Mouse (Mus musculus) thymus, adult 2 months (tissue): Measurements from ENCODE around the gene Eya2. TPM values are rescaled to one million over a fixed set of nuclear protein-coding genes. Genes with fewer than 3 reads are reported as not detected.
A peak's percentile ranks its signal among the peaks of the same experiment; 100 is the strongest.

ENCODE experiments used
- DNase-seq: peaks from one replicate; pipeline ENCODE4 v3.0.0; 2021
- H3K27ac ChIP-seq: fragments of 200-500 bp; 2 replicates; pipeline ENCODE4 v1.5.1; 2012; ENCODE audit warnings: low read length, control low read depth; ENCODE audit not compliant: control insufficient read depth, insufficient read depth
- H3K27me3 ChIP-seq: fragments of 200-500 bp; 2 replicates; pipeline ENCODE4 v1.6.1; 2012; ENCODE audit warnings: mild to moderate bottlenecking, low read length, moderate library complexity, mixed read lengths; ENCODE audit not compliant: control insufficient read depth, insufficient read depth
- H3K36me3 ChIP-seq: fragments of 200-500 bp; 2 replicates; pipeline ENCODE4 v1.6.1; 2012; ENCODE audit warnings: mild to moderate bottlenecking, low read length, moderate library complexity; ENCODE audit not compliant: control insufficient read depth, insufficient read depth
- H3K4me1 ChIP-seq: fragments of 200-500 bp; replicated peaks from 2 replicates; pipeline ENCODE4 v1.6.1; 2012; ENCODE audit warnings: low read length; ENCODE audit not compliant: control insufficient read depth, insufficient read depth
- H3K4me3 ChIP-seq: fragments of 200-500 bp; 2 replicates; pipeline ENCODE4 v1.5.1; 2012; ENCODE audit warnings: mild to moderate bottlenecking, low read length, control low read depth, moderate library complexity; ENCODE audit not compliant: control insufficient read depth, insufficient read depth
- CTCF ChIP-seq: fragments of 200-500 bp; IDR thresholded peaks from 2 replicates; pipeline ENCODE4 v1.5.1; 2012; ENCODE audit warnings: mild to moderate bottlenecking, control low read depth, low read length, moderate library complexity, borderline replicate concordance; ENCODE audit not compliant: control insufficient read depth, poor library complexity, insufficient read depth; ENCODE audit errors: extremely low read depth
- POLR2A ChIP-seq: fragments of 200-500 bp; IDR thresholded peaks from 2 replicates; pipeline ENCODE4 v1.6.1; 2012; ENCODE audit warnings: mild to moderate bottlenecking, low read length, control low read depth, moderate library complexity; ENCODE audit not compliant: control insufficient read depth, poor library complexity, insufficient read depth; ENCODE audit errors: extremely low read depth
- WGBS: fragments of 180-500 bp; shearing (Covaris S2); methylation state at CpG from one replicate; pipeline ENCODE4 v1.1.7; 2018; 5-methylcytosine and 5-hydroxymethylcytosine counted together
- polyA plus RNA-seq: library from polyadenylated mRNA; depleted of rRNA; stranded (reverse); fragments of >200 nt; gene quantifications from 2 replicates; pipeline ENCODE4 v1.2.3, GENCODE M21; 2012

Gene Eya2
- polyA plus RNA-seq, 1 experiment: 85.9 TPM

GRCm38 (mm10) chr2:165788005-165788404, 193.2 kb downstream of the Eya2 start:
- H3K4me3 ChIP-seq: no peak overlapping the region
- H3K4me1 ChIP-seq: peaks cover 13% of the 10 kb centered on the region
- TF ChIP-seq CTCF (no peak), POLR2A (no peak)
- H3K27me3 ChIP-seq: no peaks in the 10 kb centered on the region
- no peak for DNase-seq
- H3K36me3 ChIP-seq: peaks cover 29% of the 10 kb centered on the region
- 69% methylated on average over 11 of the region's 11 CpGs for WGBS
- H3K27ac ChIP-seq: no peak overlapping the region

- TF ChIP-seq POLR2A (no peak), CTCF (no peak)
- no peak overlapping the region for H3K27ac ChIP-seq
- peaks cover 29% of the 10 kb centered on the region for H3K36me3 ChIP-seq
- no peak for DNase-seq
- H3K4me3 ChIP-seq: no peak overlapping the region
- peaks cover 20% of the 10 kb centered on the region for H3K4me1 ChIP-seq
- 98% methylated on average over 9 of the region's 9 CpGs for WGBS
- H3K27me3 ChIP-seq: no peaks in the 10 kb centered on the region
Measured at GRCm38 (mm10) chr2:165788796-165789195, 194.0 kb downstream of the Eya2 start.

- Histone ChIP-seq H3K27ac (no peak overlapping the region), H3K36me3 (peaks cover 27% of the 10 kb centered on the region), H3K4me1 (peaks cover 27% of the 10 kb centered on the region), H3K4me3 (no peak overlapping the region), H3K27me3 (no peaks in the 10 kb centered on the region)
- WGBS: 99% methylated on average over 3 of the region's 3 CpGs
- TF ChIP-seq POLR2A: no peak
- TF ChIP-seq CTCF: no peak
- no peak for DNase-seq
Measured at GRCm38 (mm10) chr2:165789667-165790066, 194.8 kb downstream of the Eya2 start.

GRCm38 (mm10) chr2:165791026-165791425, 196.2 kb downstream of the Eya2 start:
- peaks cover 17% of the 10 kb centered on the region for H3K36me3 ChIP-seq
- no peak for TF ChIP-seq POLR2A

GRCm38 (mm10) chr2:165791657-165792056, 196.8 kb downstream of the Eya2 start:
- Histone ChIP-seq H3K4me1 (peaks cover 27% of the 10 kb centered on the region), H3K4me3 (no peak overlapping the region), H3K27me3 (no peaks in the 10 kb centered on the region), H3K36me3 (peaks cover 17% of the 10 kb centered on the region), H3K27ac (peak overlapping the region; percentile 16; the same call in 1 of the 2 replicates)
- TF ChIP-seq CTCF (peak; percentile 63; the same call in 1 of the 2 replicates), POLR2A (no peak)
- DNase-seq: peak; percentile 68
- 64% methylated on average over 9 of the region's 9 CpGs for WGBS

More at GRCm38 (mm10) chr2:165791026-165791425, 196.2 kb downstream of the Eya2 start:
- 90% methylated on average over 7 of the region's 7 CpGs for WGBS
- H3K27me3 ChIP-seq: no peaks in the 10 kb centered on the region
- peaks cover 27% of the 10 kb centered on the region for H3K4me1 ChIP-seq
- no peak for DNase-seq
- H3K4me3 ChIP-seq: no peak overlapping the region
- no peak overlapping the region for H3K27ac ChIP-seq

- Histone ChIP-seq H3K27me3 (no peaks in the 10 kb centered on the region), H3K27ac (peak overlapping the region; percentile 91), H3K4me1 (peaks cover 27% of the 10 kb centered on the region), H3K4me3 (peak overlapping the region; percentile 26), H3K36me3 (peaks cover 21% of the 10 kb centered on the region)
- TF ChIP-seq POLR2A (no peak), CTCF (peak; percentile 20; the same call in 1 of the 2 replicates)
- 25% methylated on average over 25 of the region's 25 CpGs for WGBS
- DNase-seq: peak; percentile 61
Measured at GRCm38 (mm10) chr2:165792431-165793282, 197.8 kb downstream of the Eya2 start.
